Mouse (Mus musculus) C2C12 (cell line): ENCODE results near the gene Qrich1. TPM values are rescaled to one million over a fixed set of nuclear protein-coding genes. Genes with fewer than 3 reads are reported as not detected.

Source experiments
- H3K27me3 ChIP-seq: one replicate; pipeline ENCODE4 v1.6.1; 2011; ENCODE audit not compliant: control insufficient read depth, insufficient read depth, insufficient read length
- H3K36me3 ChIP-seq: one replicate; pipeline ENCODE4 v1.6.1; 2011; ENCODE audit not compliant: control insufficient read depth, insufficient read depth
- H3K4me3 ChIP-seq: one replicate; pipeline ENCODE4 v1.5.1; 2011; ENCODE audit warnings: mild to moderate bottlenecking, control low read depth; ENCODE audit not compliant: poor library complexity, insufficient read depth, severe bottlenecking
- H3K79me2 ChIP-seq: one replicate; pipeline ENCODE4 v1.6.1; 2011; ENCODE audit not compliant: control insufficient read depth, insufficient read depth
- H3K79me3 ChIP-seq: one replicate; pipeline ENCODE4 v1.6.1; 2011; ENCODE audit warnings: low read depth, control low read depth
- H3ac ChIP-seq: one replicate; pipeline ENCODE3; 2011; ENCODE audit warnings: low read depth; ENCODE audit not compliant: control insufficient read depth, insufficient read length
- CEBPB ChIP-seq: IDR thresholded peaks from one replicate; pipeline ENCODE4 v1.6.1; 2011; ENCODE audit warnings: low read depth, mild to moderate bottlenecking, control low read depth, moderate library complexity
- CTCF ChIP-seq: IDR thresholded peaks from one replicate; pipeline ENCODE4 v1.5.1; 2011; ENCODE audit not compliant: control insufficient read depth, insufficient read depth, insufficient read length
- FOSL1 ChIP-seq: IDR thresholded peaks from one replicate; pipeline ENCODE4 v1.8.0; 2011; ENCODE audit warnings: mild to moderate bottlenecking, low read length; ENCODE audit not compliant: poor library complexity, insufficient read depth, severe bottlenecking
- MAX ChIP-seq: IDR thresholded peaks from one replicate; pipeline ENCODE4 v1.6.1; 2011; ENCODE audit warnings: mild to moderate bottlenecking, control low read depth
- MYOD1 ChIP-seq: IDR thresholded peaks from one replicate; pipeline ENCODE4 v1.6.1; 2011; ENCODE audit warnings: low read depth; ENCODE audit not compliant: control insufficient read depth, insufficient read length
- MYOG ChIP-seq: IDR thresholded peaks from one replicate; pipeline ENCODE4 v1.6.1; 2011; ENCODE audit not compliant: control insufficient read depth, insufficient read length; ENCODE audit errors: extremely low read depth
- USF1 ChIP-seq: IDR thresholded peaks from one replicate; pipeline ENCODE4 v1.6.1; 2011; ENCODE audit warnings: low read depth, mild to moderate bottlenecking, control low read depth, moderate library complexity
- polyA plus RNA-seq: library from polyadenylated mRNA; unstranded; fragments of >200 nt; fragmentation: generic; extraction: Trizol; gene quantifications from one replicate; pipeline ENCODE4 v1.2.1, GENCODE M21; 2012; ENCODE audit warnings: missing spikeins

The Qrich1 gene
- polyA plus RNA-seq, 1 experiment: 58.2 TPM

- no peak overlapping the region for H3K4me3 ChIP-seq
- peaks cover 3% of the 10 kb centered on the region for H3K79me3 ChIP-seq
- peaks cover 13% of the 10 kb centered on the region for H3K79me2 ChIP-seq
- no peaks in the 10 kb centered on the region for H3K36me3 ChIP-seq
- no peak for TF ChIP-seq CEBPB
- no peak for TF ChIP-seq CTCF
- TF ChIP-seq MYOG: no peak
- no peak overlapping the region for H3ac ChIP-seq
- H3K27me3 ChIP-seq: no peaks in the 10 kb centered on the region
These were observed 62.7 kb downstream of the Qrich1 start for GRCm38 (mm10) chr9:108579344-108579690.

GRCm38 (mm10) chr9:108587571-108588180, 71.1 kb downstream of the Qrich1 start:
- no peaks in the 10 kb centered on the region for H3K36me3 ChIP-seq
- H3K4me3 ChIP-seq: no peak overlapping the region
- no peaks in the 10 kb centered on the region for H3K79me2 ChIP-seq
- TF ChIP-seq FOSL1 (no peak), USF1 (no peak), MYOD1 (no peak), MAX (no peak), MYOG (no peak), CTCF (no peak), CEBPB (no peak)
- H3ac ChIP-seq: no peak overlapping the region
- no peaks in the 10 kb centered on the region for H3K79me3 ChIP-seq
- no peaks in the 10 kb centered on the region for H3K27me3 ChIP-seq

GRCm38 (mm10) chr9:108589229-108589628, 72.6 kb downstream of the Qrich1 start:
- TF ChIP-seq CTCF (no peak), USF1 (no peak), CEBPB (no peak), FOSL1 (no peak), MYOD1 (no peak), MYOG (no peak), MAX (no peak)
- H3K4me3 ChIP-seq: no peak overlapping the region
- no peaks in the 10 kb centered on the region for H3K79me2 ChIP-seq
- H3K36me3 ChIP-seq: no peaks in the 10 kb centered on the region
- no peaks in the 10 kb centered on the region for H3K79me3 ChIP-seq
- H3K27me3 ChIP-seq: no peaks in the 10 kb centered on the region
- H3ac ChIP-seq: no peak overlapping the region

GRCm38 (mm10) chr9:108591462-108591861, 74.9 kb downstream of the Qrich1 start:
- Histone ChIP-seq H3K27me3 (no peaks in the 10 kb centered on the region), H3K79me3 (no peaks in the 10 kb centered on the region), H3K79me2 (no peaks in the 10 kb centered on the region), H3K4me3 (no peak overlapping the region), H3ac (no peak overlapping the region), H3K36me3 (no peaks in the 10 kb centered on the region)
- TF ChIP-seq MYOD1 (no peak), USF1 (no peak), MYOG (no peak)

GRCm38 (mm10) chr9:108594354-108594753, 77.7 kb downstream of the Qrich1 start:
- Histone ChIP-seq H3K36me3 (no peaks in the 10 kb centered on the region), H3K79me2 (no peaks in the 10 kb centered on the region), H3ac (no peak overlapping the region), H3K4me3 (no peak overlapping the region), H3K79me3 (no peaks in the 10 kb centered on the region), H3K27me3 (no peaks in the 10 kb centered on the region)
- TF ChIP-seq FOSL1: no peak
- TF ChIP-seq MYOG: no peak
- no peak for TF ChIP-seq CEBPB

- peak within 1 kb of the TSS; percentile 69 for H3ac ChIP-seq
- H3K36me3 ChIP-seq: no peaks in the 10 kb centered on the region
- H3K79me3 ChIP-seq: no peaks in the 10 kb centered on the region
- no peak for TF ChIP-seq USF1
- no peak for TF ChIP-seq MYOG
- no peak for TF ChIP-seq MYOD1
- TF ChIP-seq CTCF: no peak
- TF ChIP-seq CEBPB: no peak
- TF ChIP-seq MAX: no peak
- no peak for TF ChIP-seq FOSL1
- no peaks in the 10 kb centered on the region for H3K79me2 ChIP-seq
- H3K27me3 ChIP-seq: no peaks in the 10 kb centered on the region
- H3K4me3 ChIP-seq: peak within 1 kb of the TSS; percentile 29
These were observed 80.6 kb downstream of the Qrich1 start, which contains the start of gene P4htm for GRCm38 (mm10) chr9:108596998-108597764. Gene P4htm, minus strand, starts transcription at chr9:108597667.
